Comparison of ENCODE assay signal across 28 mouse cellular contexts in genomic region chr5:128480816-128481215, GRCm38 (mm10). TPM values are rescaled to one million over a fixed set of nuclear protein-coding genes. Genes with fewer than 3 reads are reported as not detected.
DNase-seq lines count a peak whose midpoint lies in the region; ATAC-seq and TF ChIP-seq lines count a peak whose summit lies in the region.
"Had no signal": no experiment of that assay in that cellular context is flagged by ENCODE, and none has a peak within 500 bp of the region (broad histone marks: within the 10 kb centered on the region; RNA-seq: fewer than 3 reads in every experiment).

No protein-coding gene starts in this region.

- H3K9ac ChIP-seq in hindbrain, postnatal 0 days (replicated peaks; ENCODE audit: low read length) = no peak overlapping the region
- no peak overlapping the region for H3K9ac ChIP-seq in hindbrain, embryonic 12.5 days
- H3K9ac ChIP-seq in midbrain, embryonic 11.5 days (ENCODE audit: low read length) = no peak overlapping the region
- H3K9ac ChIP-seq: forebrain, embryonic 13.5 days; heart, embryonic 13.5 days; hindbrain, embryonic 13.5 days had no signal

- TF ChIP-seq CTCF in hindbrain, postnatal 0 days (IDR thresholded peaks at IDR 0.05; ENCODE audit: low read depth) = peak; percentile 22; the same call in 1 of the 2 replicates

- H3K4me2 ChIP-seq in hindbrain, postnatal 0 days (ENCODE audit: low read depth, low read length) = no peak overlapping the region
- H3K4me2 ChIP-seq in hindbrain, embryonic 12.5 days (replicated peaks) = no peak overlapping the region
- H3K4me2 ChIP-seq in midbrain, embryonic 11.5 days = no peak overlapping the region
- H3K4me2 ChIP-seq: forebrain, embryonic 13.5 days; heart, embryonic 13.5 days; hindbrain, embryonic 13.5 days had no signal

- peaks cover 11% of the 10 kb centered on the region for H3K4me1 ChIP-seq in hindbrain, postnatal 0 days (ENCODE audit: insufficient read depth, low read length)
- H3K4me1 ChIP-seq in hindbrain, embryonic 12.5 days = peaks cover 16% of the 10 kb centered on the region
- peaks cover 16% of the 10 kb centered on the region for H3K4me1 ChIP-seq in midbrain, embryonic 11.5 days (ENCODE audit: control insufficient read depth, insufficient read depth, low read length)
- H3K4me1 ChIP-seq in midbrain, embryonic 10.5 days = peaks cover 26% of the 10 kb centered on the region

- no peak overlapping the region for H3K27ac ChIP-seq in hindbrain, postnatal 0 days
- no peak overlapping the region for H3K27ac ChIP-seq in hindbrain, embryonic 12.5 days
- H3K27ac ChIP-seq in midbrain, embryonic 11.5 days (ENCODE audit: low read depth, low read length) = no peak overlapping the region
- H3K27ac ChIP-seq in midbrain, embryonic 10.5 days (replicated peaks) = no peak overlapping the region
- H3K27ac ChIP-seq: forebrain, embryonic 10.5 days; forebrain, embryonic 13.5 days; heart, adult 2 months; heart, embryonic 10.5 days; heart, embryonic 13.5 days; hindbrain, embryonic 13.5 days had no signal

- 88% methylated on average over 6 of the region's 6 CpGs for WGBS in hindbrain, postnatal 0 days
- WGBS in hindbrain, embryonic 12.5 days = 81% methylated on average over 6 of the region's 6 CpGs
- WGBS in midbrain, embryonic 11.5 days = 81% methylated on average over 6 of the region's 6 CpGs
- WGBS in midbrain, embryonic 10.5 days = 86% methylated on average over 6 of the region's 6 CpGs

- intact Hi-C loops in heart, postnatal 36 days (cut with DNase I) = no loop called here

- no peak overlapping the region for H3K4me3 ChIP-seq in hindbrain, postnatal 0 days (ENCODE audit: low read length)
- H3K4me3 ChIP-seq in hindbrain, embryonic 12.5 days = no peak overlapping the region
- no peak overlapping the region for H3K4me3 ChIP-seq in midbrain, embryonic 11.5 days (ENCODE audit: low read depth, low read length)
- no peak overlapping the region for H3K4me3 ChIP-seq in midbrain, embryonic 10.5 days
- H3K4me3 ChIP-seq: forebrain, embryonic 10.5 days; forebrain, embryonic 13.5 days; heart, adult 2 months; heart, embryonic 10.5 days; heart, embryonic 13.5 days; hindbrain, embryonic 13.5 days had no signal

- DNase-seq in hindbrain, postnatal 0 days (ENCODE audit: low spot score) = no peak
- DNase-seq in midbrain, embryonic 11.5 days (ENCODE audit: low spot score, missing footprints) = peak; percentile 80
- no peak for DNase-seq in midbrain, embryonic 10.5 days (ENCODE audit: low spot score)
- DNase-seq in R1 (ENCODE audit: low read depth, low spot score) = peak; percentile 62
- DNase-seq in adrenal gland, adult 18-20 months (ENCODE audit: low spot score in 2 of 2) = no peak
- DNase-seq in heart, postnatal 36 days = no peak
- DNase-seq: adrenal gland, adult 2 months; adrenal gland, postnatal 14 days; cerebellum, adult 11-12 months; cerebellum, adult 8-10 months; cerebellum, postnatal 10 days; cerebellum, postnatal 36 days; gastrocnemius, postnatal 10 days; gastrocnemius, postnatal 36 days; heart, adult 2 months; heart, postnatal 14 days had no signal

- H3K9me3 ChIP-seq in hindbrain, postnatal 0 days (ENCODE audit: low read length) = no peaks in the 10 kb centered on the region
- 0 out of 2 replicates have a peak, but pooled peaks cover 2% of the 10 kb centered on the region for H3K9me3 ChIP-seq in hindbrain, embryonic 12.5 days (replicated peaks)
- no peaks in the 10 kb centered on the region for H3K9me3 ChIP-seq in midbrain, embryonic 11.5 days (ENCODE audit: control insufficient read depth, low read length)
- no peaks in the 10 kb centered on the region; the same call in 1 of the 2 replicates for H3K9me3 ChIP-seq in midbrain, embryonic 10.5 days (replicated peaks)
- H3K9me3 ChIP-seq: forebrain, embryonic 13.5 days; heart, embryonic 10.5 days; hindbrain, embryonic 13.5 days had no signal

- no peak for ATAC-seq in hindbrain, postnatal 0 days
- no peak for ATAC-seq in hindbrain, embryonic 12.5 days (ENCODE audit: low FRiP score)
- no peak for ATAC-seq in midbrain, embryonic 11.5 days (ENCODE audit: low FRiP score)
- ATAC-seq: forebrain, embryonic 13.5 days; forebrain, embryonic 16.5 days; hindbrain, embryonic 16.5 days; inflammation-experienced regulatory T-cells, adult 6 months had no signal

- H3K36me3 ChIP-seq in hindbrain, postnatal 0 days (ENCODE audit: insufficient read depth, low read length) = no peaks in the 10 kb centered on the region
- H3K36me3 ChIP-seq in hindbrain, embryonic 12.5 days = no peaks in the 10 kb centered on the region
- H3K36me3 ChIP-seq in midbrain, embryonic 11.5 days (ENCODE audit: control insufficient read depth, insufficient read depth, low read length) = no peaks in the 10 kb centered on the region
- H3K36me3 ChIP-seq in midbrain, embryonic 10.5 days = no peaks in the 10 kb centered on the region
- H3K36me3 ChIP-seq: forebrain, embryonic 10.5 days; heart, embryonic 10.5 days; heart, embryonic 13.5 days; hindbrain, embryonic 13.5 days had no signal

- no peaks in the 10 kb centered on the region for H3K27me3 ChIP-seq in hindbrain, postnatal 0 days (ENCODE audit: insufficient read depth, low read length)
- 0 out of 2 replicates have a peak, but pooled peaks cover 9% of the 10 kb centered on the region for H3K27me3 ChIP-seq in hindbrain, embryonic 12.5 days
- H3K27me3 ChIP-seq in midbrain, embryonic 11.5 days (ENCODE audit: control insufficient read depth, insufficient read depth, low read length) = no peaks in the 10 kb centered on the region
- peaks cover 12% of the 10 kb centered on the region for H3K27me3 ChIP-seq in midbrain, embryonic 10.5 days (ENCODE audit: low read depth, poor library complexity, severe bottlenecking)

RNA-seq across cellular contexts. Expression of gene Tmem132d, which starts 47.9 kb away (rescaled TPM):
- 28.9 and 42.7 TPM in 2 replicates for total RNA-seq in hindbrain, postnatal 0 days (2014; rRNA removed)
- 5.8 and 6.1 TPM in 2 replicates for polyA plus RNA-seq in hindbrain, postnatal 0 days (2015; fragmentation: Nextera tagmentation; extraction: Ambion mirVana)
- 0.96 and 2.4 TPM in 2 replicates for polyA plus RNA-seq in hindbrain, embryonic 12.5 days (2016; fragmentation: Nextera tagmentation; extraction: Ambion mirVana)
- 0.23 and 0.36 TPM in 2 replicates for polyA plus RNA-seq in midbrain, embryonic 11.5 days (2014; fragmentation: Nextera tagmentation; extraction: Ambion mirVana)
- polyA plus RNA-seq in midbrain, embryonic 10.5 days (2016; fragmentation: Nextera tagmentation; extraction: Ambion mirVana) = 0.28 and 0.37 TPM in 2 replicates
- total RNA-seq in adrenal gland, adult 18-20 months (2021) = under 1 TPM in 1 of 2 experiments, not detected in 1; 0.06 TPM
- total RNA-seq in heart, postnatal 36 days (2021) = under 1 TPM; 0.03 to 0.08 TPM
- total RNA-seq: adrenal gland, postnatal 14 days; granulocyte monocyte progenitor cell, adult 5-6 weeks; hematopoietic stem cell, adult 5-6 weeks; MEL had no signal
- polyA plus RNA-seq: inflammation-experienced regulatory T-cells, adult 6 months had no signal

Comparison
In these comparisons a context has a peak if more than half of its experiments do, and no peak if none do; other contexts are left out.
1. DNase-seq: peak in midbrain, embryonic 11.5 days (single experiment) and R1 (single experiment); none in hindbrain, postnatal 0 days (single experiment), midbrain, embryonic 10.5 days (single experiment), adrenal gland, adult 18-20 months (0 of 2) and heart, postnatal 36 days (0 of 2).